Mouse (Mus musculus) small intestine, adult 2 months (tissue): ENCODE measurements around the gene Tmem63a.

Experiments used
- CTCF ChIP-seq: fragments of 200-500 bp; IDR thresholded peaks from 2 replicates; pipeline ENCODE4 v1.5.1; 2012; ENCODE audit warnings: low read depth, mild to moderate bottlenecking, control low read depth, inconsistent platforms, low read length, moderate library complexity, mixed read lengths; ENCODE audit not compliant: insufficient replicate concordance, insufficient read length; ENCODE audit errors: extremely low read depth
- POLR2A ChIP-seq: fragments of 200-500 bp; IDR thresholded peaks from 2 replicates; pipeline ENCODE4 v1.6.1; 2012; ENCODE audit warnings: low read depth, mild to moderate bottlenecking, control low read depth, inconsistent platforms, low read length, moderate library complexity

DNA sequence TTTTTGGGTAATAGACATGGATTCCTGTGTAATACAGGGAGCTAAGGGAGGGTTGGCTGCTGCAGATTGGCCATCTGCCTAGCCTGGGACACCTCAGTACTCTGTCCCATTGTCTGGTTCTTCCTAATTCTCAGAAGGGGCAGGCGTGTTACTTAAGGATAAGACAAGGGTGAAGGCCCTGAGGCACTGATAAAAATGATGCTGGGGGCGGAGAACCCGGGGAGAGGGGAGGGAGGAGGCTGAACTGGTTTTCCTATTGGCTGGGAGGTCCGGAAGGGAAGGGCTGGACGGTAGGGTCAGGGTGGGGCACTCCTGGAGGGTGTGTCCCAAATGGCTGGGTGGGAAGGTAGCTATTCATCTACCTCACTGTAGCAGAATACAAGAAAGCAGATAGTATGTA is 39.2 kb upstream of the Tmem63a start:
- TF ChIP-seq CTCF: no peak
- TF ChIP-seq POLR2A: no peak
